Mouse (Mus musculus) cerebellum, adult (tissue): ENCODE measurements around the gene Tes3-ps.

Experiments
- ATAC-seq: cut with Nextera tagmentation; 2 replicates; pipeline ENCODE4 v1.9.2; 2017; ENCODE audit warnings: mild to moderate bottlenecking, moderate library complexity, mixed read lengths; ENCODE audit not compliant: insufficient number of reproducible peaks, low FRiP score, low TSS enrichment

The Tes3-ps gene

GRCm38 (mm10) chr13:49485388-49485787 lies 7.7 kb upstream of the Tes3-ps start:
- no peak for ATAC-seq

DNA sequence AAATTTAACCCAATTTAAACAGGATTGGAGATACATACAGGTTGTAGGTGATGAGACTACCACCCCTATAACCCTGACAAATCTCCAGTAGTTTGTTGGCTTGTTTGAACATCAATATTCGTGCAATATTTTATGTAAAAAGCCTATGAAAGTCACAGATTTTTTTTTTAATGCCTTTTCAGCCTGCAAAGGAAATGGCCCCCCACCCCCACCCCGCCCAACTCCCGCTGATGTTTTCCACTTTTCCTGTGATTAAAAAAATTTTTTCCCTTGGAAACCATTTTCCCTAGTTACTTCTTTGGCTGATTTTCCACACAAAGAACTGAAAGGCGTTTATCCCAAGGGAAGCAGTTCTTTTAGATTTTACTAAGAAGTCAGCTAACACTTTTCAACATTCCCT lies 11.4 kb downstream of the Tes3-ps start, which contains the start of gene Ecm2:
Ecm2 (plus strand) TSS at position 301 of the 400 bp plus-strand sequence.
- no peak for ATAC-seq

DNA sequence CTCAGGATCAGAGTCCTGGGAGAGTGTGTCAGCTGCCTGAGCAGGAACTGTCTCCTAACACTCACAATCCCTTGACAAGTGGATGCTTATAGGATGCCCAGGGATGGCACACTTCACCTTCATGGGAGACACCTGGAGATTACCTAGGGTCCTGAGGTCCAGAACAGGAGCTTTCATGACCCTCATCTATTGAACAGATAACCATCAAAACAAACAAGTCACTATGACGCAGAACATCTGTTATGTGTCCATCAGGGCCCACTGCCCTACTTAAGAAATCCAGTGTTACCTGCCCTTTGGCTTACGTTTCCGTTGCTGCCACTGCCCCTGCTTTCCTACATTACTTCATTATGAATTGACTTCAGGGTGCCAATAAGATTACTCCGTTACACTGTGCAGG lies 12.7 kb downstream of the Tes3-ps start:
- no peak for ATAC-seq

- no peak for ATAC-seq
These were observed 14.1 kb downstream of the Tes3-ps start for GRCm38 (mm10) chr13:49507176-49507575.

GRCm38 (mm10) chr13:49518761-49519160 lies 25.6 kb downstream of the Tes3-ps start:
- ATAC-seq, result no peak

- ATAC-seq, result no peak
These were observed 33.1 kb downstream of the Tes3-ps start for GRCm38 (mm10) chr13:49526235-49526634.

DNA sequence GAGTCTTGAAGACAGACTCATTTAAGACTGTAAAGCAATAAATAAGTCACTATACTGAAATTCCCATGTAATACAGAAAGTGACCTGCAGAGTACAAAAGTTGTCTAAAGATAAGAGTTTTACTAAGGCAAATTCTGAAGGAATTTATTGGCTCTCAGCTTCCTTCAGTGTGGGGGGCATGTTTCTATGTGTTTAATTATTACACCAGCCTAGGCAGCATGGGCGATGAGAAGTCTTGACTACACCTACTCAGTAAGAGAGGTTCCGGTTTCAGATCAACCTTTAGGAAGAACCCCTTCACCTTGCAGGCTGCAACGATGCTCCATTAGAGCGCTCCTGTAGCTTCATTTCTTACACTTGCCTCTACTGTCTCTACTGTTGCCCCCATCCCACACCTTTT lies 37.5 kb downstream of the Tes3-ps start:
- ATAC-seq, result no peak

GRCm38 (mm10) chr13:49536946-49537345 lies 43.8 kb downstream of the Tes3-ps start:
- ATAC-seq, result no peak

GRCm38 (mm10) chr13:49538693-49539092 lies 45.6 kb downstream of the Tes3-ps start:
- ATAC-seq, result no peak

- no peak for ATAC-seq
These were observed 51.2 kb downstream of the Tes3-ps start, which contains the start of gene Aspn for GRCm38 (mm10) chr13:49544279-49544678. TSS of gene Aspn (plus strand) at chr13:49544443.

- no peak for ATAC-seq
These were observed 52.5 kb downstream of the Tes3-ps start for GRCm38 (mm10) chr13:49545646-49546045.
